Mouse (Mus musculus) kidney, adult 2 months (tissue): ENCODE data around the gene Armc5. TPM values are rescaled to one million over a fixed set of nuclear protein-coding genes. Genes with fewer than 3 reads are reported as not detected.

ENCODE experiments used
- DNase-seq: peaks from one replicate; pipeline ENCODE4 v3.0.0; 2021
- H3K27ac ChIP-seq: fragments of 200-500 bp; 2 replicates; pipeline ENCODE4 v1.5.1; 2012; ENCODE audit warnings: low read depth, low read length, control low read depth, inconsistent platforms; ENCODE audit not compliant: insufficient read depth
- H3K27me3 ChIP-seq: fragments of 200-500 bp; replicated peaks from 2 replicates; pipeline ENCODE4 v1.6.1; 2012; ENCODE audit warnings: mild to moderate bottlenecking, moderate library complexity, low read length, inconsistent platforms; ENCODE audit not compliant: control insufficient read depth, insufficient read depth
- H3K36me3 ChIP-seq: fragments of 200-500 bp; 2 replicates; pipeline ENCODE4 v1.6.1; 2012; ENCODE audit warnings: mild to moderate bottlenecking, moderate library complexity, low read length, inconsistent platforms; ENCODE audit not compliant: control insufficient read depth, insufficient read depth
- H3K4me1 ChIP-seq: fragments of 200-500 bp; 2 replicates; pipeline ENCODE4 v1.6.1; 2011; ENCODE audit warnings: low read length; ENCODE audit not compliant: control insufficient read depth, insufficient read depth
- H3K4me3 ChIP-seq: fragments of 200-500 bp; 2 replicates; pipeline ENCODE4 v1.5.1; 2011; ENCODE audit warnings: mild to moderate bottlenecking, low read depth, low read length, control low read depth; ENCODE audit not compliant: insufficient read depth
- CTCF ChIP-seq: fragments of 200-500 bp; conservative IDR thresholded peaks from 2 replicates; pipeline ENCODE4 v1.5.1; 2011; ENCODE audit warnings: low read depth, mild to moderate bottlenecking, control low read depth, low read length, moderate library complexity, mixed read lengths; ENCODE audit not compliant: insufficient read depth, insufficient read length
- POLR2A ChIP-seq: fragments of 200-500 bp; IDR thresholded peaks from one replicate; pipeline ENCODE4 v1.6.1; 2011; ENCODE audit warnings: low read depth, low read length, control low read depth
- WGBS: fragments of 180-500 bp; shearing (Covaris S2); methylation state at CpG from one replicate; pipeline ENCODE4 v1.1.7; 2018; 5-methylcytosine and 5-hydroxymethylcytosine counted together
- polyA plus RNA-seq: library from polyadenylated mRNA; depleted of rRNA; stranded (reverse); fragments of >200 nt; gene quantifications from 2 replicates; pipeline ENCODE4 v1.2.3, GENCODE M21; 2012

Armc5 gene
- polyA plus RNA-seq, 1 experiment, result 27.9 TPM

DNA sequence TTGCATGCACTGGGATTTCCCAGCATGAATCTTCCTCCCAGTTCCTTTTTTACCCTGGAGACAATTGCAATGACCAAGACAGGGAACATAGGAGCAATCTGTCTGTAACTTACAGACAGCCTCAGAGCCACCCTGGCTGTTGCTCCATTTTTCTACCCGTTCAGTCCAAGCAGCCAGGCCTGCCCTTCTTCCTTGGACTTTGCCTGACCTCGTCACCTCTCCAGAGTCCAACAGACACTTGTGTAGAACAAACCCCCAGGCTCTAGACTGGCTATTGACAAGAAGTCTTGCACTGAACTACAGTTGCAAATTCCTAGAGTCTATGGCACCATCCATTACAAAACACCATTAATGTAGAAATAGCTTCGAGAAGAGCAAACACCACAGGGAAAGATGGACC lies 27.3 kb upstream of the Armc5 start:
- 45% methylated on average over 3 of the region's 3 CpGs for WGBS
- H3K27ac ChIP-seq, result no peak overlapping the region
- TF ChIP-seq CTCF, result no peak
- no peak for TF ChIP-seq POLR2A
- H3K36me3 ChIP-seq, result no peaks in the 10 kb centered on the region
- H3K4me1 ChIP-seq, result no peaks in the 10 kb centered on the region; the same call in 1 of the 2 replicates
- DNase-seq, result peak; percentile 76
- no peaks in the 10 kb centered on the region for H3K27me3 ChIP-seq
- no peak overlapping the region for H3K4me3 ChIP-seq

DNA sequence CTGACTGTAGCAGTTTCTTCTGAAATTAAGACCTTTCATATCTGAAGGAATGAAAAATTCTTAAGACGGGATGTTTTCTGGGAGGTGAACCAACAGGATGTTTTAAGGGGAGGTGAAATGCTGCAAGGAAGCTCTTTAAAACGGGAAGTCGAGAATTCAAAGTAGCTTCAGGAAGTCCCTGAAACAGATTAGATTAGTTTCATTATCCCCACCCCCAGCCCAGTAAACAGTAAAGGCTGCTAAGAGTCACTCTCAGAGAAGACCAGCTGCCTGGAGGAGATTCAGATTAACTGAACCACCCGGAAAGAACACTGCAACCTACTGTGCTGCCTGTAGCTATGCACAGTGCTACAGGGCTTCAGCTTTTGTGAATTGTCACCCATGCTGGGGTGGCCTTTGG lies 17.2 kb upstream of the Armc5 start:
- no peak overlapping the region for H3K4me3 ChIP-seq
- peaks cover 7% of the 10 kb centered on the region; the same call in 1 of the 2 replicates for H3K4me1 ChIP-seq
- TF ChIP-seq CTCF (no peak), POLR2A (no peak)
- DNase-seq, result no peak
- WGBS, result 85% methylated on average over 4 of the region's 4 CpGs
- H3K27ac ChIP-seq, result peak overlapping the region; percentile 71; the same call in 1 of the 2 replicates
- H3K27me3 ChIP-seq, result no peaks in the 10 kb centered on the region
- H3K36me3 ChIP-seq, result no peaks in the 10 kb centered on the region

DNA sequence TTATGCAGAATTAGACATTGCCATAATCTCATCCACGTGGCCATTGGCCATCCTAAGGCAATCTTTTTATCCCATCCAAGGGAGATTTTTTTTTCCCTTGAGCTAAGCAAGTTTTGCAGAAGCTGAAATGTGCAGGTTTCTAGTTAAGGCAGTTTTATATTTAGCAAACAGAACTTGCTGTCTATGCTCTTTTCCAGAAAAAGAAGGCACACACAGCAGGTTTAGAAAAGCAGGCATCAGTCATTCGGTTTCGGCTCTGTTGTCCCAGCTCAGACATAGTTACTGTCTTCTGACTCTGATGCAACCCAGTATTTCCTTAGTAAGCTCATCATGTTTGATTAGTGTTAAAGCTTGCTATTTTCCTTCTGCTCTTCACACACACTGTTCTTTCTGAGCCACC lies 16.2 kb upstream of the Armc5 start:
- no peaks in the 10 kb centered on the region for H3K27me3 ChIP-seq
- H3K27ac ChIP-seq, result peak overlapping the region; percentile 71
- DNase-seq, result peak; percentile 64
- 74% methylated on average over 3 of the region's 3 CpGs for WGBS
- no peak overlapping the region for H3K4me3 ChIP-seq
- H3K36me3 ChIP-seq, result no peaks in the 10 kb centered on the region
- TF ChIP-seq POLR2A, result no peak
- peaks cover 7% of the 10 kb centered on the region; the same call in 1 of the 2 replicates for H3K4me1 ChIP-seq

DNA sequence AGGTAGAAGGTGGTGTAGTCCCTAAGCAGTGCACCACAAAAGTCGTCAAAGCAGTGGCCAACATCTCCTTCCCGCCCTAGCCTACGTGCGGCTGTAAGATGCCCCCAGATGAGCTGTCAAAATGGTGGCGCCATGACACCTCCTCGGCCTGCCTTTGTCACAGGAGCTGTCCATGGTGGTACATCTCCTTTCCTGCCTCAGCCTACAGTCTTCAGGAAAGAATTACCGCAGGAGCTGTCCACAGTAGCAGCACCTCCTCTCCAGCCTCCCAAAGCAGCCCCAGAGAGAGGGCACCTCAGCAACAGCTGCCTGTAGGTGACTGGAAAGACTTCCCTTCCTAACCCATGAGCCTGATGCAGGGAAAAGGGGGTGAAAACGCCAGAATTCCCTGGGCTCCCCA lies 5.4 kb upstream of the Armc5 start:
- no peak overlapping the region for H3K27ac ChIP-seq
- peaks cover 8% of the 10 kb centered on the region; the same call in 1 of the 2 replicates for H3K4me1 ChIP-seq
- no peak for DNase-seq
- no peak overlapping the region for H3K4me3 ChIP-seq
- H3K27me3 ChIP-seq, result no peaks in the 10 kb centered on the region
- H3K36me3 ChIP-seq, result no peaks in the 10 kb centered on the region
- TF ChIP-seq POLR2A (no peak), CTCF (no peak)
- WGBS, result 45% methylated on average over 8 of the region's 8 CpGs

DNA sequence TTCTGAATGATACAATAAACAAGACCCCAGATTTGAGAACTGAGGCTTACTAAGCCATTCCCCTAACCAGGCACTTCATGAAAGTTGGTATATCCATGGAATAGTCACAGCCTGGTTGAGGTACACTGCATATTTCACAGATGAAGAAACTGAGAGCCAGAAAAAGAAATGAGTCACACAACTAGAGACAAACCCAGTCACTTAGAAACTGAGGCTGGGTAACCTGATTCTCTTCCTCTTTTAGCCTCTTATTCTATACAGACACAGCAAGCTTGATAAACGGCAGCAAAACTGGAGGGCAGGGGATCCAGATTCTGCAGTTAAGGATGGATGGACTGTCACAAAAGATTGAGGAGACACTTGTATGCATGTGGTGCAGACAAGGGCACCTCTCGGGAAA lies 2.3 kb upstream of the Armc5 start:
- Histone ChIP-seq H3K27me3 (no peaks in the 10 kb centered on the region), H3K27ac (peak overlapping the region; percentile 33), H3K4me1 (peaks cover 12% of the 10 kb centered on the region; the same call in 1 of the 2 replicates), H3K36me3 (no peaks in the 10 kb centered on the region), H3K4me3 (no peak overlapping the region)
- DNase-seq, result no peak
- TF ChIP-seq POLR2A (no peak), CTCF (no peak)
- 74% methylated on average over 2 of the region's 2 CpGs for WGBS

DNA sequence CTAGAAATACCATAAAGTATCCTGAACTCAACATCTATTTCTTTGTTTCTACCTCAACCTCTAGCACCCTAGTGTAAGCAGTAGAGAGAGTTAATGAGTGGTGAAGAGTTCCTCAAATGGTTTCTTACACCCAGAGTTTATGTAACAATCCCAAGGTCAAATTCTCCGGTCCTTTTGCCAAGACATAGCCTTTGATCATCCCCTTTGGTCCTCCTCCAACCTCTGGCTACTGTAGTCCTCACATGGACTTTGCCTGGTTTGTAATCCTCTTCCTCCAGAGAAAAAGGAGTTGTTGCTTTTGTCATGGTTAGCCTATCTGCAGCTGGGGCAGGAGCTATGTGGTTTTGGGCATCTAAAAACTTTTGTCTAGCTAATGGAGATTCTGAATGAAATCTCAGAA lies 1.7 kb upstream of the Armc5 start:
- H3K36me3 ChIP-seq, result no peaks in the 10 kb centered on the region
- peak; percentile 94 for DNase-seq
- 30% methylated on average over 1 of the region's 1 CpGs for WGBS
- H3K27me3 ChIP-seq, result no peaks in the 10 kb centered on the region
- TF ChIP-seq CTCF (no peak), POLR2A (no peak)
- H3K4me1 ChIP-seq, result peaks cover 12% of the 10 kb centered on the region; the same call in 1 of the 2 replicates
- H3K4me3 ChIP-seq, result no peak overlapping the region
- peak overlapping the region; percentile 67 for H3K27ac ChIP-seq

DNA sequence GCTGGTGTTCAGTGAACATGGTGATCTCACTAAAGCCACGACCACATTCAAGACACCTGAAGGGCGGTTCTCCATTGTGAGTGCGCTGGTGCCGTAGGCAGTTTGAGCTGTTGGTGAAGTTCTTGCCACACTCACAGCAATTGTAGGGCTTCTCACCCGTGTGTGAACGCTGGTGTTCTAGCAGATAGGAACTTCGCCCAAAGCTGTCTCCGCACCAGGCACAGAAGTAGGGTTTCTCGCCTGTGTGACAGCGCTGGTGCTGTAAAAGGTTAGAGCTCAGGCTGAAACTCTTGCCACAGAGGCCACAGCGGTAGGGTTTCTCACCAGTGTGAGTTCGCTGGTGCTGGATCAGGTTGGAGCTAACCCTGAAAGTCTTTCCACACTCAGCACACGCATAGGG lies 716 bp upstream of the Armc5 start:
- no peak for TF ChIP-seq CTCF
- TF ChIP-seq POLR2A, result no peak
- DNase-seq, result no peak
- 90% methylated on average over 13 of the region's 13 CpGs for WGBS
- Histone ChIP-seq H3K36me3 (no peaks in the 10 kb centered on the region), H3K27ac (peak overlapping the region; percentile 67), H3K4me1 (peaks cover 12% of the 10 kb centered on the region; the same call in 1 of the 2 replicates), H3K4me3 (peak overlapping the region; percentile 86; the same call in 1 of the 2 replicates), H3K27me3 (no peaks in the 10 kb centered on the region)
